Mouse (Mus musculus): Measurements from ENCODE around the gene Rapgef4. TPM values are rescaled to one million over a fixed set of nuclear protein-coding genes. Genes with fewer than 3 reads are reported as not detected.
"Not testable (repeated sequence)": the region's sequence is repeated elsewhere in the genome, so short reads cannot be mapped to it uniquely, and the experiment has no call there.

Rapgef4 gene
- polyA plus RNA-seq, 1 experiment, result 0.08 TPM

GRCm38 (mm10) chr2:72136486-72137264, 155.6 kb downstream of the Rapgef4 start:
- no peaks in the 10 kb centered on the region for H3K79me2 ChIP-seq (ENCODE audit: control insufficient read depth, insufficient read depth)
- H3ac ChIP-seq (ENCODE audit: control insufficient read depth, insufficient read length, low read depth), result no peak overlapping the region
- H3K27me3 ChIP-seq (ENCODE audit: control insufficient read depth, insufficient read depth, insufficient read length), result no peaks in the 10 kb centered on the region
- H3K79me3 ChIP-seq (ENCODE audit: low read depth), result no peaks in the 10 kb centered on the region
- no peaks in the 10 kb centered on the region for H3K36me3 ChIP-seq (ENCODE audit: control insufficient read depth, insufficient read depth)
- TF ChIP-seq USF1 (IDR thresholded peaks at IDR 0.05; ENCODE audit: low read depth) (no peak), FOSL1 (IDR thresholded peaks at IDR 0.05; ENCODE audit: insufficient read depth, low read length, poor library complexity, severe bottlenecking) (no peak), MAX (IDR thresholded peaks at IDR 0.05) (no peak), MYOG (IDR thresholded peaks at IDR 0.05; ENCODE audit: control insufficient read depth, extremely low read depth, insufficient read length) (no peak), CEBPB (IDR thresholded peaks at IDR 0.05; ENCODE audit: low read depth) (no peak)
- no peak overlapping the region for H3K4me3 ChIP-seq (ENCODE audit: insufficient read depth, poor library complexity, severe bottlenecking)

- TF ChIP-seq CEBPB (IDR thresholded peaks at IDR 0.05; ENCODE audit: low read depth), result no peak
- TF ChIP-seq FOSL1 (IDR thresholded peaks at IDR 0.05; ENCODE audit: insufficient read depth, low read length, poor library complexity, severe bottlenecking), result no peak
- TF ChIP-seq CTCF (IDR thresholded peaks at IDR 0.05; ENCODE audit: control insufficient read depth, insufficient read depth, insufficient read length), result no peak
- no peak for TF ChIP-seq USF1 (IDR thresholded peaks at IDR 0.05; ENCODE audit: low read depth)
- TF ChIP-seq MYOD1 (IDR thresholded peaks at IDR 0.05; ENCODE audit: control insufficient read depth, insufficient read length, low read depth), result no peak
- no peak for TF ChIP-seq MAX (IDR thresholded peaks at IDR 0.05)
- TF ChIP-seq MYOG (IDR thresholded peaks at IDR 0.05; ENCODE audit: control insufficient read depth, extremely low read depth, insufficient read length), result no peak
- Histone ChIP-seq H3K79me3 (ENCODE audit: low read depth) (no peaks in the 10 kb centered on the region), H3K4me3 (ENCODE audit: insufficient read depth, poor library complexity, severe bottlenecking) (no peak overlapping the region), H3K36me3 (ENCODE audit: control insufficient read depth, insufficient read depth) (no peaks in the 10 kb centered on the region), H3ac (ENCODE audit: control insufficient read depth, insufficient read length, low read depth) (no peak overlapping the region), H3K27me3 (ENCODE audit: control insufficient read depth, insufficient read depth, insufficient read length) (no peaks in the 10 kb centered on the region), H3K79me2 (ENCODE audit: control insufficient read depth, insufficient read depth) (no peaks in the 10 kb centered on the region)
These were observed 159.1 kb downstream of the Rapgef4 start for GRCm38 (mm10) chr2:72139863-72140845.

DNA sequence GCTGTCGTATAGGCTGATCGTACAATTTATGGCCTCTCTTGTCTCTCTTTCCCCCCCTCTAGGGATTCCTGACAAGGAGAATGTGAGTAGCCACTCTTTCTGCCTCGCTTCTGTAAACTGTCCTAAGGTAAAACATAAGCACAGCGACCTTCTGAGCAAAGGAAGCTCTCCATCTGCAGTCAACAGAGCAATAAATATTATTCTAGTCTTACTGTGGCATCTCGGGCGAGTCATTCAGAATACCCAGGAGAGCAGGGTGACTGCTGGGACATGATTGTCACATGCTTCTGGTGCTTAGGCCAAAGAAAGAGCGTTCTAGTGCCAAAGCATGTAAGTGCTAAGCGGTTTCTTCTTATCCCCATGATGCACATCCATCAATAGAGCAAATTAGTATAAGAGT, 160.1 kb downstream of the Rapgef4 start:
- TF ChIP-seq FOSL1 (IDR thresholded peaks at IDR 0.05; ENCODE audit: insufficient read depth, low read length, poor library complexity, severe bottlenecking) (no peak), CTCF (IDR thresholded peaks at IDR 0.05; ENCODE audit: control insufficient read depth, insufficient read depth, insufficient read length) (no peak), MYOD1 (IDR thresholded peaks at IDR 0.05; ENCODE audit: control insufficient read depth, insufficient read length, low read depth) (no peak), MAX (IDR thresholded peaks at IDR 0.05) (no peak), CEBPB (IDR thresholded peaks at IDR 0.05; ENCODE audit: low read depth) (no peak), USF1 (IDR thresholded peaks at IDR 0.05; ENCODE audit: low read depth) (no peak), MYOG (IDR thresholded peaks at IDR 0.05; ENCODE audit: control insufficient read depth, extremely low read depth, insufficient read length) (no peak)
- Histone ChIP-seq H3K36me3 (ENCODE audit: control insufficient read depth, insufficient read depth) (no peaks in the 10 kb centered on the region), H3K79me3 (ENCODE audit: low read depth) (no peaks in the 10 kb centered on the region), H3K4me3 (ENCODE audit: insufficient read depth, poor library complexity, severe bottlenecking) (no peak overlapping the region), H3K27me3 (ENCODE audit: control insufficient read depth, insufficient read depth, insufficient read length) (no peaks in the 10 kb centered on the region), H3ac (ENCODE audit: control insufficient read depth, insufficient read length, low read depth) (no peak overlapping the region), H3K79me2 (ENCODE audit: control insufficient read depth, insufficient read depth) (no peaks in the 10 kb centered on the region)

- not testable (repeated sequence) for H3K36me3 ChIP-seq (ENCODE audit: control insufficient read depth, insufficient read depth); H3K79me3 ChIP-seq (ENCODE audit: low read depth); H3K79me2 ChIP-seq (ENCODE audit: control insufficient read depth, insufficient read depth); H3ac ChIP-seq (ENCODE audit: control insufficient read depth, insufficient read length, low read depth); H3K27me3 ChIP-seq (ENCODE audit: control insufficient read depth, insufficient read depth, insufficient read length); H3K4me3 ChIP-seq (ENCODE audit: insufficient read depth, poor library complexity, severe bottlenecking)
These were observed 160.7 kb downstream of the Rapgef4 start for GRCm38 (mm10) chr2:72141732-72142131.

- Histone ChIP-seq H3K4me3 (ENCODE audit: insufficient read depth, poor library complexity, severe bottlenecking) (no peak overlapping the region), H3K36me3 (ENCODE audit: control insufficient read depth, insufficient read depth) (no peaks in the 10 kb centered on the region), H3K79me3 (ENCODE audit: low read depth) (no peaks in the 10 kb centered on the region), H3ac (ENCODE audit: control insufficient read depth, insufficient read length, low read depth) (no peak overlapping the region), H3K79me2 (ENCODE audit: control insufficient read depth, insufficient read depth) (no peaks in the 10 kb centered on the region), H3K27me3 (ENCODE audit: control insufficient read depth, insufficient read depth, insufficient read length) (no peaks in the 10 kb centered on the region)
- TF ChIP-seq FOSL1 (IDR thresholded peaks at IDR 0.05; ENCODE audit: insufficient read depth, low read length, poor library complexity, severe bottlenecking), result no peak
- TF ChIP-seq MAX (IDR thresholded peaks at IDR 0.05), result no peak
- TF ChIP-seq MYOG (IDR thresholded peaks at IDR 0.05; ENCODE audit: control insufficient read depth, extremely low read depth, insufficient read length), result no peak
- no peak for TF ChIP-seq USF1 (IDR thresholded peaks at IDR 0.05; ENCODE audit: low read depth)
- TF ChIP-seq CTCF (IDR thresholded peaks at IDR 0.05; ENCODE audit: control insufficient read depth, insufficient read depth, insufficient read length), result no peak
- TF ChIP-seq CEBPB (IDR thresholded peaks at IDR 0.05; ENCODE audit: low read depth), result no peak
- no peak for TF ChIP-seq MYOD1 (IDR thresholded peaks at IDR 0.05; ENCODE audit: control insufficient read depth, insufficient read length, low read depth)
These were observed 162.4 kb downstream of the Rapgef4 start for GRCm38 (mm10) chr2:72143413-72143812.
